Mouse (Mus musculus) frontal cortex, adult (tissue): ENCODE results near the gene Ap4b1.

Experiments used
- ATAC-seq: cut with Nextera tagmentation; 2 replicates; pipeline ENCODE4 v1.9.2; 2017; ENCODE audit warnings: mild to moderate bottlenecking, moderate library complexity, mixed read lengths; ENCODE audit not compliant: low TSS enrichment

Ap4b1 gene

DNA sequence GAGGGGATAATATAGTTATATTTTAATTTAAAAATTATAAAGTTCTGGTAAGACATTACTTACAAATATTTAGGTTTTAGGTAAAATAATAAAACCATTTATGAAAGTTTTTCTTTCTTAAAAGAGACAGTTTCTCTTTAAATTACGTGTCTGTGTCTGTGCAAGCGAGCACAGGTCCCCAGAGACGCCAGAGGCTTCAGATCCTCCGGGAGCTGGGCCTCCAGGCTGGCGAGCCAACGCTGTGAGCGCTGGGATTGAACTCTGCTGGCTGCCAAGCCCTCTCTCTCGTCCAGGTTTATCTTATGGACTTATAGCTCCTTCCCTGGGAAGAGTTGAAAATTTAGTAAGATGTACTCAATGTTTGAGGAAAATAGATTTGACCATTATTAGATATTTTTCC, 44.5 kb downstream of the Ap4b1 start:
- no peak for ATAC-seq

DNA sequence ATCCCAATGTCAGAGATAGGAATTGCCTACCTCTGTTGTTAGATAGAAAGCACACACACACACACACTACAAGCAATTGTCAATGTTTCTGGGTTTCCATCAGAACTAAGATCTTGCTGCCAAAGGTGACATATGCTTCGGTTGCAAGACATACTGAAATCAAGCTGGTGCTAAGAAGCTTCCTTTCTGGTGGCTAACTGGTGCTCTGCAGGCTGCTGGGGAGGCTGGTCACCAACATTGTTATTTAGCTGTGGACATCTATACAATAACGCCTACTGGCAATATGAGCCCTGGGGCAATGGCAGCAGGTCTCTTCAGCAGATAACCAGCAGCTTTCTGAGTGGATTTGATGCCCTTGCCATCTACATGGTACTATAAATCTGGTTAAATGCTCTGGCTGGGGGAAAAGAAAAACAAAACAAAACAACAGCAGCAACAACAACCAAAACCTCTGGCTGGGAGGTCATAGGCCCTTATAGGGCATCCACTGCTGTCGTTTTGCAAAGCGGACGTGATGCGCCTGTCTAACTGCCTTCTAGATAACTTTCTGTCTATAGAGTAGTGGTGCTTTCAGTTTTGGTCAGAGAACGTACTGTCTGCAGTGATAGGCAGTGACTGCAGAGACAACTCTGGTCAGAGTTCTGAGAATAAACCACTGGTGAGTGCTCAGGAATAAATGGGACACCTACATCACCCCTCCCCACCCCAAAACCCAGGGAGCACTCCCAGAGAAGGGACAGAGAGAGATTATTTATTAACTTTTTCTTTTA, 47.9 kb downstream of the Ap4b1 start:
- ATAC-seq, result no peak

DNA sequence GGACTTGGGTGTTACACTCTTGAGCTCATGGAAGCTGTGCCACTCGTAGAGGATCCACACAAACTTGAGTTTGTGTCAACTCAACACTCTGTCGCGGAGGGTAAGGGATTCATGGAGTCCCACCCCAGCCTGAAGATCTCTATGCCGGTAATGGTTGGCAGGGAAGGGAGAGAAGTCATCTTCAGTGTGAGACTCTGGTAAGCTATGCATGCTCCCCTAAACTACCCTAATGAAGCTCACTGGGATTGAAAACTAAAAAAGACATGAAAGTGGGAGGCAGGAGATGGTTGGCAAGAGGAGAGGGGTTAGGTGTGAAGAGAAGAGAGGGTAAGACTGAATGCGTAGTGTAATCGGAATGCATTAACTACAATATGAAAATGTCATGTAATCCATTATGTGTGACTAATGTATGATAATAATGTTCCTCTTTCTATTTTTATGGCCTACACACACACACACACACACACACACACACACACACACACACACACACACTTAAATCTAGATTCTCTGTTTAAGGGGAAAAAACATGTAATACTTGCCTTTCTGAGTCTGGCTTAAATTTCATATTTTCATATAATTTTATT, 48.8 kb downstream of the Ap4b1 start:
- ATAC-seq, result no peak

DNA sequence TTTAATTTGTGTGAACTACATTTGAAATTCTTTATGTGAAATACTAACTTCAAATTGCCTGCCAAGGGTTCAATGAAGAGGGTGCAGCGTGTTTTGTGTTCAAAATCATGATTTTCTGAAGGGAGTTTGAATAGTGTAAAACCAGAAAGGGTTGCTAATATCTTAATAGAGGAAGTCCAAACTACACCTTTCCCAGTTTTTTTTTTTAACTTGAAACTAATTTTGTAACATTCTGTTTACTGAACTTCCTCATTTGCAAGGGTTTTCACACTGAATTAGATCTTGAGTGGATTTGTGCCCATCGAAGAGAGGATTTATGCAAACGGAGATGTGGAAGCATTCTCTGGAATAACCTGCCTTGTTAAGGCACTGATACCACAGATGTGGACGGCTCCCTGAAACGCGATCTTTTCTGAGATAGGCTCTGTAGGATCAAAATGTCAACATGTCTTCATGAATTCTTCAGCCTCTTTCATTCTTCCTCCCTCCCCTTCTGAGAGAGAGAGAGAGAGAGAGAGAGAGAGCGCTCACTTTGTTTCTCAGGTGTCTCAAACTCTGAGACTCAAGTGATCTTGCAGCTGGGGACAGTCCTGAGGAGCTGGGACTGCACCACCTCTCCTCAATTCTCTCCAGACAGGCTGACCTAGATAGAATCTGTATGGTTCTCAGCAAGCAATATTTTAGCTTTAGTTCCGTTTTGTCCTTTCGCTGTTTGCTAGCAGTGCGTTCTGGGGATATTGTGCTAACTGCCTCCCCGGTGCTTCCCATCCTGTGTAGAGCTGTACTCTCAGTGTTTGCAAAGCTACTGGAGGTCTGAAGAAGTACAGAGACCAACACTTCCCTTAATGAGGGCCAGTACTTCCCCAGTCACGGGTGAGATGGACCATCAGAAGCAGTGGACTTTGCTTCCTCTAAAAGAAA, 49.8 kb downstream of the Ap4b1 start, which contains the start of gene Ptpn22:
Ptpn22 (plus strand) TSS at position 915 of the 921 bp plus-strand sequence.
- no peak for ATAC-seq

DNA sequence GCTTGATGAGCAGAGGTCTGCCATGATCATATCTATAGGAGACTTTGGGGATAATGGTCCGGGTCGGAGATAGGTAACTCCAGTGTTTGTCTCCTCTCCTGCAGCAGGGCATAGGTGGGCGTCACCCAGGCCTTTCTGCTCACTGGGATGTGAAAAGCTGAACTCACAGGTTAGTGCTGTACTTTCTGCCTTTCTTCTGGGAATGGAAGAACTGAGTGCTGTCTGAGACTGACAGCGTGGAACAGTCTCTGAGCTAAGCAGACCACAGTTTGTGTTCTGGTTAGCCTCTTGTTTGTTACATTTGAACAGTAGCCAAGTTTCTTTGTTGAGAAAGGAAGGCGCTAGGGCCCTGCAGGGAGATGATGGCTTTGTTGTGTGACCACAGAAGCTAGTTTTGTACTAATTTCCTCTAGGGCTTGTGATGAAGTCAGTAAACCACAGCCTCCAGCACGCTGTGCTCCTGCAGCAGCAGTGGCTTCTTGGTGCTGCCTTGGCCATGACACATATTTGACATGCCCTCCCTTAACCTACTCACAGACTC, 50.6 kb downstream of the Ap4b1 start:
- no peak for ATAC-seq

GRCm38 (mm10) chr3:103862721-103863220, 53.5 kb downstream of the Ap4b1 start:
- ATAC-seq, result no peak

GRCm38 (mm10) chr3:103864200-103864599, 54.9 kb downstream of the Ap4b1 start:
- ATAC-seq, result no peak

GRCm38 (mm10) chr3:103867424-103867971, 58.2 kb downstream of the Ap4b1 start:
- no peak for ATAC-seq

DNA sequence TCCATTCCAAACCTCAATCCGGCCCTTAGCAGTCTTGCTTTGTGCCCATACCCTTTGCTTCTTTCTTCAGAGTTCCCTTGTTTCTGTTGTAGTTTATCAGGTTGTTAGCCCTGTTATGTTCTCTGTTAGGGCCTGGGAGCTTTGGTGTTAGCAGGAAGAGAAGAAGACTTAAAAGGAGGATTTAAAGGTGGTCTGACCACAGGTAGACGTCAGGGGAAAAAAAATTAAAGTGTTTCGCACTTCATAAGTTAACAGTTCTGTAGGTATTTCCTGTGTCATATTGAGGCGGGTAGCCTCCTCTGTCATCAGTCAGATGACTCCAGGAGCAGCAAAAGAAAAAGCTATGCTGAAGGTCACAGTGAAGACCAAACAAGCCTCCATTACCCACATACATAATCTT, 58.7 kb downstream of the Ap4b1 start:
- no peak for ATAC-seq
